Mouse (Mus musculus) kidney, adult 2 months (tissue): ENCODE measurements around the gene Ppara.

Experiments used
- CTCF ChIP-seq: fragments of 200-500 bp; conservative IDR thresholded peaks from 2 replicates; pipeline ENCODE4 v1.5.1; 2011; ENCODE audit warnings: low read depth, mild to moderate bottlenecking, control low read depth, low read length, moderate library complexity, mixed read lengths; ENCODE audit not compliant: insufficient read depth, insufficient read length
- POLR2A ChIP-seq: fragments of 200-500 bp; IDR thresholded peaks from one replicate; pipeline ENCODE4 v1.6.1; 2011; ENCODE audit warnings: low read depth, low read length, control low read depth

- TF ChIP-seq CTCF (no peak), POLR2A (no peak)
Measured at GRCm38 (mm10) chr15:85742608-85743007, 7.8 kb downstream of the Ppara start.
